Mouse (Mus musculus) heart, embryonic 16.5 days (tissue): ENCODE measurements at regions not wholly inside any gene's neighbourhood (a gene's known extent, or its start where the extent isn't known, plus 50 kb on each side); places are given as distances from the start of the nearest gene placed in this dataset.
A peak's percentile ranks its signal among the peaks of the same experiment; 100 is the strongest.
"Not testable (repeated sequence)": the region's sequence is repeated elsewhere in the genome, so short reads cannot be mapped to it uniquely, and the experiment has no call there.

Experiments used
- ATAC-seq: fragments of 200-750 bp; cut with Nextera tagmentation; replicated peaks from 2 replicates; pipeline ENCODE4 v1.8.0; 2017; ENCODE audit warnings: moderate number of reproducible peaks; ENCODE audit not compliant: insufficient read depth, low FRiP score; ENCODE audit errors: extremely low read depth
- H3K27ac ChIP-seq: fragments of 300-500 bp; sonication (generic); 2 replicates; pipeline ENCODE4 v1.5.1; 2014; ENCODE audit warnings: mild to moderate bottlenecking, low read length, control low read depth, moderate library complexity
- H3K27me3 ChIP-seq: fragments of 300-500 bp; sonication (generic); 2 replicates; pipeline ENCODE4 v1.6.1; 2014; ENCODE audit warnings: low read length, mixed read lengths; ENCODE audit not compliant: control insufficient read depth, insufficient read depth
- H3K36me3 ChIP-seq: fragments of 300-500 bp; sonication (generic); 2 replicates; pipeline ENCODE4 v1.6.1; 2014; ENCODE audit not compliant: control insufficient read depth, insufficient read depth
- H3K4me1 ChIP-seq: fragments of 300-500 bp; sonication (generic); 2 replicates; pipeline ENCODE4 v1.6.1; 2014; ENCODE audit warnings: low read length, mixed read lengths; ENCODE audit not compliant: control insufficient read depth, insufficient read depth
- H3K4me2 ChIP-seq: fragments of 300-500 bp; sonication (generic); 2 replicates; pipeline ENCODE4 v1.6.1; 2014; ENCODE audit warnings: low read depth, mild to moderate bottlenecking, control low read depth, low read length
- H3K4me3 ChIP-seq: fragments of 300-500 bp; sonication (generic); 2 replicates; pipeline ENCODE4 v1.5.1; 2014; ENCODE audit warnings: mild to moderate bottlenecking, control low read depth, low read length
- H3K9ac ChIP-seq: fragments of 300-500 bp; sonication (generic); 2 replicates; pipeline ENCODE4 v1.6.1; 2014; ENCODE audit warnings: low read length, control low read depth
- H3K9me3 ChIP-seq: fragments of 300-500 bp; sonication (generic); replicated peaks from 2 replicates; pipeline ENCODE4 v1.6.1; 2016; ENCODE audit warnings: low read length; ENCODE audit not compliant: control insufficient read depth
- WGBS: fragments of 180-500 bp; shearing (Covaris S2); extraction: QIAGEN DNeasy Blood & Tissue Kit; methylation state at CpG from one replicate; pipeline ENCODE4 v1.1.7; 2014; 5-methylcytosine and 5-hydroxymethylcytosine counted together

- WGBS = 59% methylated on average over 4 of the region's 4 CpGs
- Histone ChIP-seq H3K4me1 (no peaks in the 10 kb centered on the region), H3K4me2 (no peak overlapping the region), H3K36me3 (no peaks in the 10 kb centered on the region), H3K27me3 (no peaks in the 10 kb centered on the region), H3K9me3 (no peaks in the 10 kb centered on the region), H3K9ac (no peak overlapping the region), H3K27ac (no peak overlapping the region), H3K4me3 (no peak overlapping the region)
- ATAC-seq = no peak
These were observed 328.3 kb upstream of the Gje1 start for GRCm38 (mm10) chr10:15046285-15046684.

- WGBS = 83% methylated on average over 3 of the region's 3 CpGs
- Histone ChIP-seq H3K4me3 (no peak overlapping the region), H3K36me3 (no peaks in the 10 kb centered on the region), H3K27me3 (no peaks in the 10 kb centered on the region), H3K4me1 (no peaks in the 10 kb centered on the region), H3K27ac (no peak overlapping the region), H3K9me3 (no peaks in the 10 kb centered on the region), H3K4me2 (no peak overlapping the region), H3K9ac (no peak overlapping the region)
- ATAC-seq = no peak
These were observed 319.6 kb upstream of the Gje1 start for GRCm38 (mm10) chr10:15037571-15037970.

GRCm38 (mm10) chr10:15031517-15031916, 313.5 kb upstream of the Gje1 start:
- Histone ChIP-seq H3K9ac (no peak overlapping the region), H3K9me3 (no peaks in the 10 kb centered on the region), H3K36me3 (no peaks in the 10 kb centered on the region), H3K27me3 (no peaks in the 10 kb centered on the region), H3K4me2 (no peak overlapping the region), H3K27ac (no peak overlapping the region), H3K4me1 (no peaks in the 10 kb centered on the region), H3K4me3 (no peak overlapping the region)
- 62% methylated on average over 1 of the region's 1 CpGs for WGBS
- no peak for ATAC-seq

- Histone ChIP-seq H3K27ac (no peak overlapping the region), H3K4me3 (no peak overlapping the region), H3K9ac (no peak overlapping the region), H3K36me3 (no peaks in the 10 kb centered on the region), H3K4me1 (no peaks in the 10 kb centered on the region), H3K27me3 (no peaks in the 10 kb centered on the region), H3K9me3 (no peaks in the 10 kb centered on the region), H3K4me2 (no peak overlapping the region)
- ATAC-seq = no peak
These were observed 311.1 kb upstream of the Gje1 start for GRCm38 (mm10) chr10:15029151-15029550.

DNA sequence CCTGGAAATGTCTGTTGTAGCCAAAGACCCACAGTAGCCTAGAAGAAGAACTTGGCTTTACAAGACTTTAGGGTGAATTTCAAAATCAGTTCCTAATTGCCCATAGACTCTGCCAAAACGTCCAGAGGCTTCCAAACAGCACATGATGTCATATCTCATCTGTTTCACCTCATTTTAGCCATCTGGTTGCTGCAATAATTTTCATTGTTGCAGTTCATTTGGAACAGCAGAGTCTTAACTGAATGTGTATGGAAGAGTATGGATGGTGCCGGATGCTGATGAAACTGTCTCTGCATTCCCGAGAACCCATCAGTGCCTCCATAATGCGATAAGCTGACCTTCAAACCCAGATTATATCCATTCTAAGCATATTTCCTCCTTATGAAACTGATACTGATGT, 295.9 kb upstream of the Gje1 start:
- no peak overlapping the region for H3K9ac ChIP-seq
- no peak overlapping the region for H3K4me3 ChIP-seq
- ATAC-seq = no peak
- no peaks in the 10 kb centered on the region for H3K27me3 ChIP-seq
- no peaks in the 10 kb centered on the region for H3K36me3 ChIP-seq
- no peaks in the 10 kb centered on the region for H3K4me1 ChIP-seq
- H3K9me3 ChIP-seq = no peaks in the 10 kb centered on the region
- no peak overlapping the region for H3K27ac ChIP-seq
- no peak overlapping the region for H3K4me2 ChIP-seq
- 68% methylated on average over 4 of the region's 4 CpGs for WGBS

GRCm38 (mm10) chr10:14996374-14996773, 278.4 kb upstream of the Gje1 start:
- H3K4me3 ChIP-seq = no peak overlapping the region
- H3K9ac ChIP-seq = no peak overlapping the region
- no peak overlapping the region for H3K27ac ChIP-seq
- 68% methylated on average over 2 of the region's 2 CpGs for WGBS
- H3K4me2 ChIP-seq = no peak overlapping the region
- no peaks in the 10 kb centered on the region for H3K4me1 ChIP-seq
- no peak for ATAC-seq
- no peaks in the 10 kb centered on the region for H3K9me3 ChIP-seq
- H3K36me3 ChIP-seq = no peaks in the 10 kb centered on the region
- H3K27me3 ChIP-seq = no peaks in the 10 kb centered on the region

DNA sequence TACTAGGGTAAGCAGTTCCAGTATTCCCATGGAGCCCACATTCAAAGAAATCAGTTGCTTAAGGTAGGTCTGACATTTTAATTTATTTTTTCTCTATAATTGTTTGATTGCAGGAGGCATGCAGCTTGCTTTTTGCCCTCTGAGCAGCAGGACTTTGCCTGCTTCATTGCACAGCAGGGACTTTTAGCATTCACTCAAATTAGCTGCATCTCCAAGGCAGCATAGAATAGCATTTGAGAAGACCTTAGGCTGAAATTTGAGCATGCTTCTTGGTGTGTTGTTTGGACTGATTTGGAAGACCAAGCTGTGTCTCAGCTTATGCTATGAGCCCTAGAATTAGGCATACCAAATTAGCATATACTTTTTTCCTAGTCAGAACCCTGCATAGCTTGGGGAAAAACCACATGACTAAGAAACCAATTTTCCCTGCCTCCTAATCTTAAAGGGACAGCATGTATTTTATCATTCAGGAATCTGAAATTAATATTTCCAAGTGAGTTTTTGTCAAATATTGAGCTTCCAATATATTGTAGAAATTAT, 271.7 kb upstream of the Gje1 start:
- H3K27me3 ChIP-seq = no peaks in the 10 kb centered on the region
- no peak overlapping the region for H3K9ac ChIP-seq
- H3K4me2 ChIP-seq = no peak overlapping the region
- no peak for ATAC-seq
- H3K27ac ChIP-seq = no peak overlapping the region
- H3K4me3 ChIP-seq = no peak overlapping the region
- H3K36me3 ChIP-seq = no peaks in the 10 kb centered on the region
- H3K9me3 ChIP-seq = no peaks in the 10 kb centered on the region
- H3K4me1 ChIP-seq = no peaks in the 10 kb centered on the region

DNA sequence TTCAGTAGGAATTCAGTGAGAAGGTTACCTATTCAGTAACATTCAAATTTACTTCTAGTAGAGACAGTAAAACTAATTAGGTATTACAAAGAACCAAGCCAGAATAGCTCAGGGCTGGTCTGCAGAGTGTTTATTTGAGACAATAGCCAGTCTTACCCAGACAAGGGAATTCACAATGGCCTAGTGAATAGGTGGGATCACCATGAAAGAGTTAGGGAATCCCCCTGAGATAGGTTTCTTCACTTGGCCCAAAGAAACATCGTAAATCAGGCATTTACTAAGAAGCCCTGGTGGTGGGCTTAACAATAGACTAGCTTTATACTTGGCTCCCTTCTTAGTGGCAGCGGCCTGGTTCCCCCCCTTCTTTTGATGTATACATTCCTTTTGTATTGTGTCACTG, 268.6 kb upstream of the Gje1 start:
- not testable (repeated sequence) for H3K4me2 ChIP-seq, H3K27ac ChIP-seq, ATAC-seq, H3K36me3 ChIP-seq, H3K9me3 ChIP-seq, H3K4me1 ChIP-seq, H3K4me3 ChIP-seq, H3K9ac ChIP-seq, H3K27me3 ChIP-seq
- WGBS = 78% methylated on average over 2 of the region's 2 CpGs

- 14% methylated on average over 4 of the region's 4 CpGs for WGBS
- no peak overlapping the region for H3K9ac ChIP-seq
- ATAC-seq = peak; percentile 83
- peak overlapping the region; percentile 69; the same call in 1 of the 2 replicates for H3K27ac ChIP-seq
- H3K9me3 ChIP-seq = no peaks in the 10 kb centered on the region
- H3K4me2 ChIP-seq = peak overlapping the region; percentile 39; the same call in 1 of the 2 replicates
- peaks cover 3% of the 10 kb centered on the region for H3K4me1 ChIP-seq
- H3K27me3 ChIP-seq = no peaks in the 10 kb centered on the region
- no peaks in the 10 kb centered on the region for H3K36me3 ChIP-seq
- no peak overlapping the region for H3K4me3 ChIP-seq
These were observed 260.2 kb upstream of the Gje1 start for GRCm38 (mm10) chr10:14978093-14978755.
